Mouse (Mus musculus) kidney, adult 11 months (tissue): ENCODE results near the gene Btnl6.
"Not testable (repeated sequence)": the region's sequence is repeated elsewhere in the genome, so short reads cannot be mapped to it uniquely, and the experiment has no call there.

ENCODE experiments used
- DNase-seq: peaks from one replicate; pipeline ENCODE4 v3.0.0; 2022

The Btnl6 gene

GRCm38 (mm10) chr17:34496539-34496938 is 20.6 kb downstream of the Btnl6 start:
- DNase-seq: no peak

GRCm38 (mm10) chr17:34495156-34495555 is 22.0 kb downstream of the Btnl6 start:
- DNase-seq: not testable (repeated sequence)

- no peak for DNase-seq
Observed at GRCm38 (mm10) chr17:34492796-34493195, 24.4 kb downstream of the Btnl6 start.

- DNase-seq: not testable (repeated sequence)
Observed at GRCm38 (mm10) chr17:34477238-34478013, 39.7 kb downstream of the Btnl6 start, which contains the start of gene Btnl4. Btnl4 (minus strand) TSS chr17:34477318.

GRCm38 (mm10) chr17:34476427-34476826 is 40.7 kb downstream of the Btnl6 start:
- DNase-seq: no peak

- DNase-seq: no peak
Observed at GRCm38 (mm10) chr17:34475060-34475459, 42.1 kb downstream of the Btnl6 start.

GRCm38 (mm10) chr17:34470491-34470890 is 46.7 kb downstream of the Btnl6 start:
- no peak for DNase-seq

GRCm38 (mm10) chr17:34465906-34466305 is 51.2 kb downstream of the Btnl6 start:
- not testable (repeated sequence) for DNase-seq

- no peak for DNase-seq
Observed at GRCm38 (mm10) chr17:34459255-34459654, 57.9 kb downstream of the Btnl6 start.
